Mouse (Mus musculus) brown adipose tissue, adult 24 weeks (tissue): ENCODE data around the gene Gm45618. TPM values are rescaled to one million over a fixed set of nuclear protein-coding genes. Genes with fewer than 3 reads are reported as not detected.
A peak's percentile ranks its signal among the peaks of the same experiment; 100 is the strongest.

Experiments used
- H3K27ac ChIP-seq: fragments of 200-500 bp; replicated peaks from 2 replicates; pipeline ENCODE4 v1.5.1; 2012; ENCODE audit warnings: low read depth, mild to moderate bottlenecking, low read length
- H3K4me1 ChIP-seq: fragments of 200-500 bp; 2 replicates; pipeline ENCODE4 v1.6.1; 2012; ENCODE audit warnings: low read length, mixed read lengths; ENCODE audit not compliant: control insufficient read depth, insufficient read depth, insufficient read length
- H3K4me3 ChIP-seq: fragments of 200-500 bp; 2 replicates; pipeline ENCODE4 v1.5.1; 2012; ENCODE audit warnings: low read depth, mild to moderate bottlenecking, low read length, moderate library complexity; ENCODE audit not compliant: insufficient read depth
- polyA plus RNA-seq: library from polyadenylated mRNA; stranded (reverse); fragments of >200 nt; gene quantifications from 2 replicates; pipeline ENCODE4 v1.2.4, GENCODE M21; 2012; ENCODE audit not compliant: missing spikeins, insufficient read depth, insufficient read length

The Gm45618 gene
- polyA plus RNA-seq, 1 experiment, result not detected

DNA sequence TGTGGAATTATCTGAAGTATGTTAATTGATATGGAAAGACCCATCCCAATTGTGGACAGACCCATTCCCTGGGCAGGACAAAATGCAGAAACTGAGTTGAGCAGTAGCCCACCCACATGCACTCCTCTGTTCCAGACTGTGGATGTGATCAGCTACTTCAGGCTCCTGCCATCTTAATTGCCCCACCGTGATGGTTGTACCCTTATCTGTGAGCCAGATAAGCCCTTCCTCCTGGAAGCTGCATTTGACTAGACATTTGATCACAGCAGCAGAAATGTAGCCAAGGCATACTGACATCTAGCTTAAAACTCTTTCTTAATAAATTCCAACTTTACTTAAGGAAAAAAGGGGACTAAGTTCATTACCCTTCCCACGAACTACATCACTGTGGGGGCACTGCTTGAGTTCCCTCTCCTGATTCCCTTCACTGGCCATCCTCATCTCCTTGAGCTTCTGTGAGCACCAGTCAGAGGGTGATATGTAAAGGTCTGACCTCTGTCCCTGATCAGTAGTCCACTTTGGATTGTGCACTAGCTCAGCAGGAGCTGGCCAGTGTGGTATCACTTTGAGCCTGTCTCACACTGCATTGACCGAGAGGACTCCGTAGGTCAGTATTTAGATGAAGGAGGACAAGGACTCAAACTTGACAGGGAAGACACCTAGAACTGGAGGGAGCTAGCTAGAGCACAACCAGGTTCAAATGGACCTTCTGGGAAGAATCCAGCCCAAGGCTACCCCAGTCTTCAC, 34.2 kb downstream of the Gm45618 start:
- Histone ChIP-seq H3K4me3 (no peak overlapping the region), H3K4me1 (peaks cover 6% of the 10 kb centered on the region), H3K27ac (no peak overlapping the region)

DNA sequence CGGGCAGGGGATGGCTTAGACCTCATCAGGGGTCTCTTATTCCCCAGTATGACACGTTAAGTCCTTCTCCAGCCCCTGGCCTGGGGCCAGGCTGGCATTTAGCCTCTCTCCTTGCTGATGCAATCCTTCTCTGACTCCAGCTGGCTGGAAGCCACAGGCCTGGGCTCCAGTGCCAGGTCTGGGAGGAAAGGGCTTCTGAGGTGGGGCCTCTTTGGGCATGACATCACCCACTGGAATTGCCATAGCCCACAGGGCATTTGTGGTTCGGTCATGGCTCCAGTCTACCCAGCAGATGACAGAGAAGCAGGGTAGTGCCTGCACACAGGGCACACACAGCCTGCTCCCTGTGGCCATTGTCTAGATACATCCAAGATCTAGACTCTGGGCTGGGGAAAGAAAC, 35.7 kb downstream of the Gm45618 start:
- Histone ChIP-seq H3K4me3 (no peak overlapping the region), H3K27ac (0 out of 2 replicates have a peak overlapping the region, but pooled peaks have one; percentile 22), H3K4me1 (peaks cover 6% of the 10 kb centered on the region)

DNA sequence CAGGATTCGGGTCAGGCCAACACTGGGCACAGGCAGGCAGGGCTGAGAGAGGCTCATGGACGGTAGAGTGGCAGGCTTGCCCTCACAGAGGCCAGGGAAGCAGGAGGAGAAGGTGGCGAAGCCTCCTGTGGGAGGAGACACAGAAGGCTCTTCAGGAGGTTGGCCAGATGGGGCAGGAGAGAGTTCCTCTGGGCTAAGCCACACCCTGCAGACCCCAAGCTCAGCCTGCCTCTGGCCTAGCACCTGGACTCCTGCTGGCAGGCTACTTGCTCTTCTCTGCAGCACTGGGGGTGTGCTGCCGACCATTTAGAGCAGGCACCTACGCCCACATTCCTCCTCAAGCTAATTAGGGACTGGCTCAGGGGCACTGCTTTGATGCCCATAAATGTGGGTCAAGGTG, 36.1 kb downstream of the Gm45618 start:
- peaks cover 6% of the 10 kb centered on the region for H3K4me1 ChIP-seq
- no peak overlapping the region for H3K4me3 ChIP-seq
- peak overlapping the region; percentile 57 for H3K27ac ChIP-seq

DNA sequence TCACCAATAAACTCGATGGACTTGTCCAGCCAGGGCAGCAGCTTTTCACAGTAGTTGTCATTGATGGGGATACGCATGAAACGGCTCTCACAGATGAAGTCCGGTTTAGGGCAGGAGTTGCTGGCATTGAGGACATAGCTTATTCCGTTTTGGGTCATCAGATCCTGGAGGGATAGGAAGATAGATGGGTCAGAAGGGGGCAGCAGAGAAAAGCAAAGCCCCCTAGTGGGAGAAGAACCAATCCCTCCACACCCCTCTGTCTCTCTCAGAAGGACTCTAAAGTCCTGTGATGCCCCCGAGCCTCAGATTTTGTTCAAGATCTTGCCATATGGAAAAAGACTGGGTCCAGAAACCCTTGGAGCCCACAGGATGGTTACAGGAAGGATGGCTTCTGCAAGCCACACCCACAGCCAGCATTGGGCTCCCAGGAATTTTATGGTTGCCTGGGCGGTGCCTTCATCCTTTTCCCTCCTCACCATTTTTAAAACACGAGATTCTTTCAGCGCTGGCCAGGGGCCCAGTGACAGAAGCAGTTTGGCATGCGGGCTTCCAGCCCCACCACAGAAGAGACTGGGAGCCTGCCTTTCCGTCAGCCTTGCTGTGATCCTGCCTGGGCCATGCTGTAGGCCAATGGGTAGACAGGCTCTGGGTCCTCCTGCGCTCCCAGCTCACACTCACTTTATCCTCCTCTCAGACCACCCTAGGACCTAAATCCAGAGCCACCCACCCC, 36.8 kb downstream of the Gm45618 start:
- H3K27ac ChIP-seq, result peak overlapping the region; percentile 57
- no peak overlapping the region for H3K4me3 ChIP-seq
- peaks cover 6% of the 10 kb centered on the region for H3K4me1 ChIP-seq

DNA sequence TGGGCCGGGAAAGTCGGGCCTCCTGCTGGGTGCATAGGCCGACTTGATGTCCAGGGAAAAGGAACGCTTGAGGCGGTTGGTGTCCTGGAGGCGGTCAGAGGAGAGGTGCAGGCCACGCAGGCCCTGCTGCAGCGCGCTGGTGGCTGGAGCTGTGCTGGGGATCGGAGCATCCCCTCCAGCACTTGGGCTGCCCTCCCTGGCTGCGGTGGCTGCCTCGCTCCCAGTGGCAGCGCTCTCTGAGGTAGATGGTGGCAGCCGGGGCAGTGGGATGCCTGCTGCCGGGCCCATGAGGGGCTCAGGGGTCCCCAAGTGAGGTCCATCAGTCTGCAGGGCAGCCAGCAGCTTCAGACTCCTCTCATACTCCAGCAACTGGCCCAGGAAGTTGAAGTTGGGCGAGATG, 37.9 kb downstream of the Gm45618 start:
- peaks cover 6% of the 10 kb centered on the region for H3K4me1 ChIP-seq
- no peak overlapping the region for H3K4me3 ChIP-seq

DNA sequence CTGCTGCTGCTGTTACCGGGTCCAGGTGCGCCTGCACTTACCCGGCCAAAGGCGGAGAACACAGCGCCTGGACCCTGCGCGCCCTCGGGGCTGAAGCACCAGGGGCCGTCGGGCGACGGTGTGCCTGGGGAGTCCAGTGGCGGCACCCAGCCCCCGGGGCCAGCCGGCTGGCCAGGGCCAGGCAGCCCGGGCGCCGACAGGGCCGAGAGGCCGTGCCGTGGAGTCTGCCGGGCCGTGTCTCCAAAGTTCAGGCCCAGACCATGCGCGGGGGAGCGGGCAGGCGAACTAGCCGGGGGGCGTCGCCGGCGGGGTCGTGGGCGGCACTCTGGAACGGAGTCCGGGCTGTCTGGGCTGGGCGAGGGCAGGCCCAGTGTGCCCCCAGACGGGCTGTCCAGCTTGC, 38.4 kb downstream of the Gm45618 start:
- Histone ChIP-seq H3K4me3 (no peak overlapping the region), H3K4me1 (peaks cover 6% of the 10 kb centered on the region), H3K27ac (no peak overlapping the region)

More for the DNA sequence above, 37.9 kb downstream of the Gm45618 start:
- H3K27ac ChIP-seq, result no peak overlapping the region

DNA sequence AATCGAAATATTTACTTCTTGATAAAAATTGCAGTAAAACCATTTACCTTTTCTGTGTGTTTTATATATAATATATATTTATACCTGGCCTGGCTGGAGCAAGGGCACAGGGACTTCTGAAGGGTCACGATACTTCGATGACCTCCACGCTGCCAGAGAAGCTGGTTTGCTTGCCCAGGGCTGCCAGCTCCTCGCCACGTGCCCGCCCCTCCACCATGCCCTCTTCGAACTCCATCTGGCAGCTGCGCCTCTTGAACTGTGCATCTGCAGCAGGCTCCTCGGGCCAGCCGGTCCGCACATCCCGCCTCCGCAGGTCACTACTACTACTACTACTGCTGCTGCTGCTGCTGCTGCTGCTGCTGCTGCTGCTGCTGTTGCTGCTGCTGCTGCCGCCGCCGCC, 38.8 kb downstream of the Gm45618 start:
- H3K4me3 ChIP-seq, result no peak overlapping the region
- peaks cover 9% of the 10 kb centered on the region for H3K4me1 ChIP-seq
- H3K27ac ChIP-seq, result no peak overlapping the region

DNA sequence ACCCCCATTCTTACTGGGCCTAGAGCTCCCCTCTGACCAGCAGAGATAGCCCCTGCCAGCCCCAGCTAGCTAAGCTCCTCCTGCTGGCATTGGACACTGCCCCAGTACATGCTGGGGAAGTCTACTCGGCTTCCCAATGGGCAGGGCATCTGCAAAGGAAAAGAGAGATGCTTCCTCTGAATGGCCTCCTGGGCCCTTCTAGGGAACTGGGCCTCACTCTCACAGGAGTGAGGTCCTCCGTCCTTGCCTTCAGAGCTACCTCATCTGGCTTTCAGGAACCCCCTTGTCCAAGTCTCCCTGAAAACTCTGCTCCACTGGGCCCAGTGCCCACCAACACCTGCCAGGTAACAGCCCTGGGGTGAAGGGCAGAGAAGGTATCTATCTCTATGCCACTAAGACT, 39.7 kb downstream of the Gm45618 start:
- Histone ChIP-seq H3K4me3 (no peak overlapping the region), H3K4me1 (peaks cover 9% of the 10 kb centered on the region), H3K27ac (no peak overlapping the region)

DNA sequence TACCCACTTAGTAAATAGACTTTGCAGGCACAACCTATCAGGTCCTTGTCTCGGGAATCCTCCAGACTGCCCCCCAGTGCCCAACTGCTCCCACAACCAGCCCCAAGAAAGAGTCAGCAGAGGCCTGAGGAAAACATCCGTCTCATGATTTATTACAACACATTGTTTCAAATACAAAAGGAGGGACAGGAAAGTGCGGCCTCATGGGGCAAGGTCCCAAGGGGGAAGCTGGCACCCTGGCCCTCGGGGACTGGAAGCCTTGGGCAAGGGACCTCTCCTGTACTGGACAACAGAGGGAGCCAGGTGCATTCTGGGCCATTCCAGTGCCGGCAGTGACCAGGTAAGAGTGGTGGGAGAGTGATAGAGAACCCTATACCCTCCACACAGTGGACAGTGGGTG, 41.2 kb downstream of the Gm45618 start:
- peaks cover 6% of the 10 kb centered on the region for H3K4me1 ChIP-seq
- no peak overlapping the region for H3K4me3 ChIP-seq
- H3K27ac ChIP-seq, result no peak overlapping the region

DNA sequence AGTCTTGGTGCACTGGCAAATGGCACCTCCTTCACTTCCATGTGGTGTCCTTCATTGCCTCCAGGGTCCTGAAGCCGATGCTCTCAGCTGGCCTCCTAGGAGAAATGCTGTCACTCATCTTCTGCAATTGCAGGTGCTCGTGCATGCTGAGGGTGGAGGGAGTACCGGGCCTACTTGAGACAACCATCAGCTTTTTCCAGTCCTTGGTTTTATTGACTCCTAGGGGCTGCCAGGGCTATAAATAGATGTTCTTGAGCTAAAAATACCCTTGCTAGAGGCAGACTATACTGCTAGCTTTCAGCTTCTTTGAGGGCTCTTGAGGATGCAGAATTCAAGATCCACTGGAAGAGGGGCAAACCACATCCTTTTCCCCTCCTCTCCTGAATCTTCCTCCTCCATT, 43.4 kb downstream of the Gm45618 start:
- no peak overlapping the region for H3K4me3 ChIP-seq
- no peak overlapping the region for H3K27ac ChIP-seq
- H3K4me1 ChIP-seq, result peaks cover 2% of the 10 kb centered on the region; the same call in 1 of the 2 replicates

DNA sequence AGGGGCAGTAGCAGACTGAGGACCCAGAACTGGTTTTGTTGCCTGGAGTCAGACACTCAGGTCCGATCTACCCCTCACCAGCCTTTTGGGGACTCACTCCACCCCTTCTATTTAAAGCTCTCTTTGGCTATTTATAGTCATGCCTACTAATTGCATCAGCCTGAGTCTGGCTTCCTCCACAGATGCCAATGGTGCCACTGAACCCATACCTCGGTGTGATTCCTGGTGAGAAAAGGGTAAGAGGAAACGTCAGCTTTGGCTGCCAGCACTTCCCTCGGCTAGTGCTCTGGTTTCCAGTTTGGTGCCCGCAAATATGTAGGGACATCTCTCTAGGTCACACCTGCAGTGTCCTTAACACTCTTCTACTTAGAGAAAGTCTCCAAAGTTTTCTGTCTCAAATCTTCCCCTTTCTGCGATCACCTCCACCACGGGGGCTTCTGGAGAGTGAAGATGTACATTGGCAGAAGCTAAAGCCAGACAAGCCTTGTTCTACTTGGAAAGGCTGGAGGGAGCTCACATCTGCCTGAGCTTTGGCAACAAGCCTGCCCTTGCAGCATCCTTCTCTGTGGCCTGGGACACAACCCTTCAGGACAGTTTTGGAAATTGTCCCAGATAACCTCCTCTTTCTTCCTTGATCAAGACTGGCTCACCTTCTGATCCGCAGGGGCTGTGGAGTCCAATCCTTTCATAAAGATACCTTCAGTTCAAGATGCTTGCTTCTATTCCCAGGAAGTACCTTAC, 46.2 kb downstream of the Gm45618 start:
- peaks cover 2% of the 10 kb centered on the region; the same call in 1 of the 2 replicates for H3K4me1 ChIP-seq
- H3K27ac ChIP-seq, result 0 out of 2 replicates have a peak overlapping the region, but pooled peaks have one; percentile 31
- no peak overlapping the region for H3K4me3 ChIP-seq

DNA sequence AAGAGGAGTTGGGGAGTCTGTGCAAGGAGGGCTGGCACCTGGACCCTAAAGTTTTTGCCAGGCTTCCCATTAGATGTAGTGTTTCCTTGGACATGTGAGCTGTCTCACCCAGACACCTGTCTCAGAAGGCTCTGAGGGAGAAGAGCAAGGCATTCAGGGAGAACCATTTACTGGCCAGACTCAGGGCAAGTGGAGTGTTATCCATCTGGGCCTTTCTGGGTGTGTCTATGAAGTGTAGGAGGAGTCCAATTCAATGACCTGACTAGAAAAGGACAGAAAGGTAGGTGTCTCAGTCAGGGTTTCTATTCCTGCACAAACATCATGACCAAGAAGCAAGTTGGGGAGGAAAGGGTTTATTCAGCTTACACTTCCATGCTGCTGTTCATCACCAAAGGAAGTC, 48.8 kb downstream of the Gm45618 start:
- Histone ChIP-seq H3K4me1 (no peaks in the 10 kb centered on the region), H3K4me3 (no peak overlapping the region), H3K27ac (no peak overlapping the region)

DNA sequence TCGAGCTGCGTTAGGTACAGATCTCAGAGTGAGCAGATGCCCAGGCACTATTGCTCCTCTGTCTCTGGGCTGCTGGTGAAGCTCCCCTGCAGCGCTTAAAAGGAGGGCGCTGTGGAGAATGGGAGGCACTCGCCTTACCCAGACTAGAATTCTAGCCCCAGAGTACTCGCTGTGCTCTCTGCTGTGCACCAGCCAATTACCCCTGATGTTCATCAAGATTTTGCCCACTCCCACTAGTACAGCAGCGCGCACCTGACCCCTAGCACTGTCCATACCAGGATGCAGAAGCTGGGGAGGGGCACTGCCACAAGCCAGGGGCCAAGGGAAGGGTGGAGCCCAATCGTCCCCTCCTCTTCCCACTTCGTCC, 49.3 kb downstream of the Gm45618 start:
- no peak overlapping the region for H3K4me3 ChIP-seq
- no peak overlapping the region for H3K27ac ChIP-seq
- no peaks in the 10 kb centered on the region for H3K4me1 ChIP-seq

DNA sequence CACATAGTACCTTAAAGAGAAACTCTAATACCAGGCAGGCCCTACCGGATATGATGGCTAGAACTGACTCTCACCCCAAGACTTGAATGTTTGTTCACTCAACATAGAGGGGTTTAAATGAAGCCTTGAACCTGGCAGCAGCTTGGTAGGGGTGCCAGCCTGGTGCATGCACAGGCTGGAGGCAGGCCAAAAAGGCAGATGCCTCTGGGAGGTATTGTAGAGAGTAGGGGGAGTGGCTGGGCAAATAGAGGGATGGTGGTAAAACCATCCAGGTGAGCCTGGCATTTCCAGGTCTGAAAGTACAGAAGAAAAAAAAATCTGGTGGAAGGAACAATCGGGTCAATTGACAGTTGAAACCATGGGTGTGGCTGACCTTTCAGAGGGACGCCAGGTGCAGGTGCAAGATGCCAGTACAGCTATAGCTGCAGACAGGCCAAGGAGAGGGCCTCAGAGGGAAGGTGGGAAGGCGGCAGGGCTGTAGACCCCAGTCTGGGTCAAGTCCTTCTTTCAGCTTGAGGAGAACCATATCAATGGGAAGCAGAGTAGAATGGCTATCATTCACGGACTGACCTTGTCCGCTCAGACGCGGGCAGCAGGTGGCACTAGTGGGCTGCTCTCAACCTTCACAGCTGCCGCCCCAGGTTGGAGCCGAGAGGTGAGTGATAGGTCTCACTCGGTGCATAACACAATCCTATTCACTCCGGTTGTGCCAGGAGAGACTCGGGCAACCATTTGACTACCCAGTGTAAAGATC, 49.9 kb downstream of the Gm45618 start:
- Histone ChIP-seq H3K4me1 (no peaks in the 10 kb centered on the region), H3K4me3 (no peak overlapping the region), H3K27ac (no peak overlapping the region)
